Mouse (Mus musculus) embryonic facial prominence, embryonic 15.5 days (tissue): Measurements from ENCODE around the gene Myrf. TPM values are rescaled to one million over a fixed set of nuclear protein-coding genes. Genes with fewer than 3 reads are reported as not detected.

Experiments used
- ATAC-seq: fragments of 200-750 bp; cut with Nextera tagmentation; 2 replicates; pipeline ENCODE4 v1.8.0; 2017; ENCODE audit warnings: low read depth, moderate TSS enrichment; ENCODE audit not compliant: insufficient number of reproducible peaks, low FRiP score, low TSS enrichment
- H3K27ac ChIP-seq: fragments of 300-500 bp; sonication (generic); replicated peaks from 2 replicates; pipeline ENCODE4 v1.5.1; 2015; ENCODE audit warnings: mild to moderate bottlenecking, inconsistent platforms
- H3K27me3 ChIP-seq: fragments of 300-500 bp; sonication (generic); 2 replicates; pipeline ENCODE4 v1.6.1; 2015; ENCODE audit warnings: inconsistent platforms
- H3K36me3 ChIP-seq: fragments of 300-500 bp; sonication (generic); 2 replicates; pipeline ENCODE4 v1.6.1; 2015; ENCODE audit warnings: mild to moderate bottlenecking, inconsistent platforms
- H3K4me1 ChIP-seq: fragments of 300-500 bp; sonication (generic); 2 replicates; pipeline ENCODE4 v1.6.1; 2015; ENCODE audit warnings: inconsistent platforms
- H3K4me2 ChIP-seq: fragments of 300-500 bp; sonication (generic); replicated peaks from 2 replicates; pipeline ENCODE4 v1.6.1; 2015; ENCODE audit warnings: mild to moderate bottlenecking, inconsistent platforms
- H3K4me3 ChIP-seq: fragments of 300-500 bp; sonication (generic); replicated peaks from 2 replicates; pipeline ENCODE4 v1.5.1; 2015; ENCODE audit warnings: mild to moderate bottlenecking, inconsistent platforms
- H3K9ac ChIP-seq: fragments of 300-500 bp; sonication (generic); 2 replicates; pipeline ENCODE4 v1.6.1; 2015; ENCODE audit warnings: inconsistent platforms
- H3K9me3 ChIP-seq: fragments of 300-500 bp; sonication (generic); replicated peaks from 2 replicates; pipeline ENCODE4 v1.6.1; 2016; ENCODE audit warnings: inconsistent platforms
- WGBS: fragments of 180-500 bp; shearing (Covaris S2); methylation state at CpG from one replicate; pipeline ENCODE4 v1.1.7; 2015; 5-methylcytosine and 5-hydroxymethylcytosine counted together
- polyA plus RNA-seq: library from polyadenylated mRNA; unstranded; fragments of >200 nt; fragmentation: Nextera tagmentation; extraction: Ambion mirVana; gene quantifications from 2 replicates; pipeline ENCODE4 v1.2.1, GENCODE M21; 2015

The Myrf gene
- polyA plus RNA-seq, 1 experiment from 2014 or later, result 0.65 TPM

- ATAC-seq, result no peak
- Histone ChIP-seq H3K4me3 (peak overlapping the region; percentile 96), H3K27me3 (no peaks in the 10 kb centered on the region), H3K36me3 (peaks cover 51% of the 10 kb centered on the region), H3K4me2 (peak overlapping the region; percentile 71), H3K4me1 (peaks cover 19% of the 10 kb centered on the region), H3K9ac (peak overlapping the region; percentile 93), H3K27ac (peak overlapping the region; percentile 91), H3K9me3 (no peaks in the 10 kb centered on the region)
- WGBS, result 3% methylated on average over 5 of the region's 5 CpGs
Measured at GRCm38 (mm10) chr19:10204616-10205001, 35.9 kb downstream of the Myrf start.

GRCm38 (mm10) chr19:10203848-10204615 is 36.5 kb downstream of the Myrf start, which contains the start of the genes Tmem258 and Fen1:
Gene Tmem258 (plus strand): TSS chr19:10204014.
Gene Fen1 (minus strand): TSS chr19:10204169.
- peaks cover 51% of the 10 kb centered on the region for H3K36me3 ChIP-seq

GRCm38 (mm10) chr19:10203146-10203847 is 37.3 kb downstream of the Myrf start:
- Histone ChIP-seq H3K9ac (peak overlapping the region; percentile 93), H3K27ac (peak overlapping the region; percentile 91), H3K4me2 (peak overlapping the region; percentile 71), H3K4me1 (peaks cover 19% of the 10 kb centered on the region), H3K27me3 (no peaks in the 10 kb centered on the region), H3K4me3 (peak overlapping the region; percentile 96), H3K36me3 (peaks cover 45% of the 10 kb centered on the region), H3K9me3 (no peaks in the 10 kb centered on the region)
- 1% methylated on average over 23 of the region's 23 CpGs for WGBS
- 0 out of 2 replicates have a peak, but pooled peaks have one; percentile 1 for ATAC-seq

More at GRCm38 (mm10) chr19:10203848-10204615, 36.5 kb downstream of the Myrf start, which contains the start of the genes Tmem258 and Fen1:
- Histone ChIP-seq H3K9ac (peak within 1 kb of the TSS; percentile 93), H3K27ac (peak within 1 kb of the TSS; percentile 91), H3K4me3 (peak within 1 kb of the TSS; percentile 96), H3K4me2 (peak within 1 kb of the TSS; percentile 71), H3K27me3 (no peaks in the 10 kb centered on the region), H3K9me3 (no peaks in the 10 kb centered on the region), H3K4me1 (peaks cover 19% of the 10 kb centered on the region)
- under 1% methylated on average over 40 of the region's 40 CpGs for WGBS
- ATAC-seq, result peak; percentile 89

GRCm38 (mm10) chr19:10198723-10199122 is 41.8 kb downstream of the Myrf start:
- Histone ChIP-seq H3K27ac (no peak overlapping the region), H3K4me2 (no peak overlapping the region), H3K36me3 (peaks cover 49% of the 10 kb centered on the region), H3K9me3 (no peaks in the 10 kb centered on the region), H3K27me3 (no peaks in the 10 kb centered on the region), H3K4me3 (no peak overlapping the region), H3K4me1 (peaks cover 10% of the 10 kb centered on the region), H3K9ac (no peak overlapping the region)
- WGBS, result 25% methylated on average over 3 of the region's 3 CpGs
- no peak for ATAC-seq

GRCm38 (mm10) chr19:10198286-10198685 is 42.3 kb downstream of the Myrf start:
- Histone ChIP-seq H3K27me3 (no peaks in the 10 kb centered on the region), H3K4me2 (no peak overlapping the region), H3K9ac (no peak overlapping the region), H3K4me3 (no peak overlapping the region), H3K36me3 (peaks cover 54% of the 10 kb centered on the region), H3K4me1 (peaks cover 8% of the 10 kb centered on the region), H3K27ac (no peak overlapping the region), H3K9me3 (no peaks in the 10 kb centered on the region)
- WGBS, result 68% methylated on average over 2 of the region's 2 CpGs
- no peak for ATAC-seq

GRCm38 (mm10) chr19:10197130-10197529 is 43.4 kb downstream of the Myrf start:
- Histone ChIP-seq H3K9me3 (no peaks in the 10 kb centered on the region), H3K36me3 (peaks cover 65% of the 10 kb centered on the region), H3K27ac (no peak overlapping the region), H3K27me3 (no peaks in the 10 kb centered on the region), H3K4me1 (no peaks in the 10 kb centered on the region), H3K4me2 (no peak overlapping the region), H3K9ac (no peak overlapping the region), H3K4me3 (no peak overlapping the region)
- WGBS, result 82% methylated on average over 4 of the region's 4 CpGs
- ATAC-seq, result no peak

- Histone ChIP-seq H3K4me2 (no peak overlapping the region), H3K27me3 (no peaks in the 10 kb centered on the region), H3K4me1 (no peaks in the 10 kb centered on the region), H3K4me3 (no peak overlapping the region), H3K9ac (no peak overlapping the region), H3K27ac (no peak overlapping the region), H3K36me3 (peaks cover 63% of the 10 kb centered on the region), H3K9me3 (no peaks in the 10 kb centered on the region)
- whole genome bisulfite sequencing, result 78% methylated on average over 5 of the region's 5 CpGs
- no peak for ATAC-seq
Measured at GRCm38 (mm10) chr19:10195252-10195651, 45.3 kb downstream of the Myrf start.

GRCm38 (mm10) chr19:10194337-10194736 is 46.2 kb downstream of the Myrf start:
- no peak overlapping the region for H3K4me3 ChIP-seq
- no peaks in the 10 kb centered on the region for H3K4me1 ChIP-seq
- no peak overlapping the region for H3K9ac ChIP-seq
- H3K27me3 ChIP-seq, result no peaks in the 10 kb centered on the region
- peaks cover 63% of the 10 kb centered on the region for H3K36me3 ChIP-seq
- no peak overlapping the region for H3K27ac ChIP-seq
- H3K4me2 ChIP-seq, result no peak overlapping the region
- no peaks in the 10 kb centered on the region for H3K9me3 ChIP-seq
- WGBS, result 86% methylated on average over 11 of the region's 11 CpGs
- no peak for ATAC-seq

GRCm38 (mm10) chr19:10191326-10191725 is 49.2 kb downstream of the Myrf start:
- H3K36me3 ChIP-seq, result peaks cover 81% of the 10 kb centered on the region
- no peak overlapping the region for H3K4me3 ChIP-seq
- H3K9me3 ChIP-seq, result no peaks in the 10 kb centered on the region
- no peak for ATAC-seq
- no peak overlapping the region for H3K27ac ChIP-seq
- no peak overlapping the region for H3K9ac ChIP-seq
- no peak overlapping the region for H3K4me2 ChIP-seq
- 61% methylated on average over 7 of the region's 7 CpGs for WGBS
- H3K4me1 ChIP-seq, result peaks cover 11% of the 10 kb centered on the region
- no peaks in the 10 kb centered on the region for H3K27me3 ChIP-seq

- no peaks in the 10 kb centered on the region for H3K27me3 ChIP-seq
- no peak overlapping the region for H3K27ac ChIP-seq
- peaks cover 11% of the 10 kb centered on the region for H3K4me1 ChIP-seq
- no peak overlapping the region for H3K9ac ChIP-seq
- WGBS, result 44% methylated on average over 2 of the region's 2 CpGs
- no peaks in the 10 kb centered on the region for H3K9me3 ChIP-seq
- H3K4me3 ChIP-seq, result no peak overlapping the region
- peaks cover 83% of the 10 kb centered on the region for H3K36me3 ChIP-seq
- ATAC-seq, result no peak
- H3K4me2 ChIP-seq, result no peak overlapping the region
Measured at GRCm38 (mm10) chr19:10190796-10191195, 49.8 kb downstream of the Myrf start.

GRCm38 (mm10) chr19:10189940-10190339 is 50.6 kb downstream of the Myrf start:
- H3K36me3 ChIP-seq, result peaks cover 82% of the 10 kb centered on the region
- H3K9ac ChIP-seq, result no peak overlapping the region
- 96% methylated on average over 8 of the region's 8 CpGs for WGBS
- no peak overlapping the region for H3K27ac ChIP-seq
- no peaks in the 10 kb centered on the region for H3K27me3 ChIP-seq
- no peak overlapping the region for H3K4me3 ChIP-seq
- ATAC-seq, result no peak
- peaks cover 11% of the 10 kb centered on the region for H3K4me1 ChIP-seq
- no peak overlapping the region for H3K4me2 ChIP-seq
- H3K9me3 ChIP-seq, result no peaks in the 10 kb centered on the region
